Mouse (Mus musculus): ENCODE measurements around the gene Spen.

The Spen gene

GRCm38 (mm10) chr4:141559898-141560263, 21.5 kb upstream of the Spen start:
- in situ Hi-C loops (cut with MboI, MseI): loop anchor here (10.0 kb wide), 1 partner anchor 415 kb away; the partner anchor contains the start of gene Fbxo42

- in situ Hi-C loops (cut with MboI, MseI): loop anchor here (10.0 kb wide), 1 partner anchor 415 kb away; the partner anchor contains the start of gene Fbxo42
Observed at GRCm38 (mm10) chr4:141559131-141559897, 20.9 kb upstream of the Spen start.

GRCm38 (mm10) chr4:141558658-141559057, 20.3 kb upstream of the Spen start:
- in situ Hi-C loops (cut with MboI, MseI): loop anchor here (10.0 kb wide), 1 partner anchor 414 kb away; the partner anchor contains the start of gene Fbxo42

GRCm38 (mm10) chr4:141556163-141556562, 17.8 kb upstream of the Spen start:
- in situ Hi-C loops (cut with MboI, MseI): loop anchor here (10.0 kb wide), 1 partner anchor 411 kb away; the partner anchor contains the start of gene Fbxo42

- in situ Hi-C loops (cut with MboI, MseI): loop anchor here (10.0 kb wide), 1 partner anchor 410 kb away; the partner anchor contains the start of gene Fbxo42
Observed at GRCm38 (mm10) chr4:141554255-141554865, 16.0 kb upstream of the Spen start.

GRCm38 (mm10) chr4:141552484-141552883, 14.1 kb upstream of the Spen start:
- in situ Hi-C loops (cut with MboI, MseI): loop anchor here (10.0 kb wide), 1 partner anchor 408 kb away; the partner anchor contains the start of gene Fbxo42

GRCm38 (mm10) chr4:141547299-141547698, 8.9 kb upstream of the Spen start:
- in situ Hi-C loops (cut with MboI, MseI): loop anchor here (25.0 kb wide), 1 partner anchor 835 kb away; the partner anchor contains the start of gene Rcc2

- in situ Hi-C loops (cut with MboI, MseI): loop anchor here (25.0 kb wide), 1 partner anchor 834 kb away; the partner anchor contains the start of gene Rcc2
Observed at GRCm38 (mm10) chr4:141546334-141547200, 8.2 kb upstream of the Spen start.

GRCm38 (mm10) chr4:141545743-141546333, 7.4 kb upstream of the Spen start:
- in situ Hi-C loops (cut with MboI, MseI): loop anchor here (25.0 kb wide), 1 partner anchor 834 kb away; the partner anchor contains the start of gene Rcc2

GRCm38 (mm10) chr4:141545071-141545742, 6.8 kb upstream of the Spen start:
- in situ Hi-C loops (cut with MboI, MseI): loop anchor here (25.0 kb wide), 1 partner anchor 833 kb away; the partner anchor contains the start of gene Rcc2

- in situ Hi-C loops (cut with MboI, MseI): loop anchor here (25.0 kb wide), 1 partner anchor 832 kb away; the partner anchor contains the start of gene Rcc2
Observed at GRCm38 (mm10) chr4:141544536-141544935, 6.1 kb upstream of the Spen start.

GRCm38 (mm10) chr4:141543593-141543992, 5.2 kb upstream of the Spen start:
- in situ Hi-C loops (cut with MboI, MseI): loop anchor here (25.0 kb wide), 1 partner anchor 831 kb away; the partner anchor contains the start of gene Rcc2

GRCm38 (mm10) chr4:141541851-141542250, 3.5 kb upstream of the Spen start:
- in situ Hi-C loops (cut with MboI, MseI): loop anchor here (25.0 kb wide), 1 partner anchor 830 kb away; the partner anchor contains the start of gene Rcc2

- in situ Hi-C loops (cut with MboI, MseI): loop anchor here (25.0 kb wide), 1 partner anchor 829 kb away; the partner anchor contains the start of gene Rcc2
Observed at GRCm38 (mm10) chr4:141540844-141541243, 2.4 kb upstream of the Spen start.

GRCm38 (mm10) chr4:141539213-141539767, 893 bp upstream of the Spen start:
- in situ Hi-C loops (cut with MboI, MseI): loop anchor here (25.0 kb wide), 1 partner anchor 827 kb away; the partner anchor contains the start of gene Rcc2

GRCm38 (mm10) chr4:141537706-141538407, 540 bp downstream of the Spen start:
- in situ Hi-C loops (cut with MboI, MseI): loop anchor here (25.0 kb wide), 1 partner anchor 826 kb away; the partner anchor contains the start of gene Rcc2

GRCm38 (mm10) chr4:141537226-141537610, 1.2 kb downstream of the Spen start:
- in situ Hi-C loops (cut with MboI, MseI): loop anchor here (25.0 kb wide), 1 partner anchor 825 kb away; the partner anchor contains the start of gene Rcc2

Data from T-helper 2 cell (primary cell).